Mouse (Mus musculus) embryonic facial prominence, embryonic 15.5 days (tissue): ENCODE measurements around the gene Agap1. TPM values are rescaled to one million over a fixed set of nuclear protein-coding genes. Genes with fewer than 3 reads are reported as not detected.

ENCODE experiments used
- ATAC-seq: fragments of 200-750 bp; cut with Nextera tagmentation; 2 replicates; pipeline ENCODE4 v1.8.0; 2017; ENCODE audit warnings: low read depth, moderate TSS enrichment; ENCODE audit not compliant: insufficient number of reproducible peaks, low FRiP score, low TSS enrichment
- H3K27ac ChIP-seq: fragments of 300-500 bp; sonication (generic); replicated peaks from 2 replicates; pipeline ENCODE4 v1.5.1; 2015; ENCODE audit warnings: mild to moderate bottlenecking, inconsistent platforms
- H3K27me3 ChIP-seq: fragments of 300-500 bp; sonication (generic); 2 replicates; pipeline ENCODE4 v1.6.1; 2015; ENCODE audit warnings: inconsistent platforms
- H3K36me3 ChIP-seq: fragments of 300-500 bp; sonication (generic); 2 replicates; pipeline ENCODE4 v1.6.1; 2015; ENCODE audit warnings: mild to moderate bottlenecking, inconsistent platforms
- H3K4me1 ChIP-seq: fragments of 300-500 bp; sonication (generic); 2 replicates; pipeline ENCODE4 v1.6.1; 2015; ENCODE audit warnings: inconsistent platforms
- H3K4me2 ChIP-seq: fragments of 300-500 bp; sonication (generic); replicated peaks from 2 replicates; pipeline ENCODE4 v1.6.1; 2015; ENCODE audit warnings: mild to moderate bottlenecking, inconsistent platforms
- H3K4me3 ChIP-seq: fragments of 300-500 bp; sonication (generic); replicated peaks from 2 replicates; pipeline ENCODE4 v1.5.1; 2015; ENCODE audit warnings: mild to moderate bottlenecking, inconsistent platforms
- H3K9ac ChIP-seq: fragments of 300-500 bp; sonication (generic); 2 replicates; pipeline ENCODE4 v1.6.1; 2015; ENCODE audit warnings: inconsistent platforms
- H3K9me3 ChIP-seq: fragments of 300-500 bp; sonication (generic); replicated peaks from 2 replicates; pipeline ENCODE4 v1.6.1; 2016; ENCODE audit warnings: inconsistent platforms
- WGBS: fragments of 180-500 bp; shearing (Covaris S2); methylation state at CpG from one replicate; pipeline ENCODE4 v1.1.7; 2015; 5-methylcytosine and 5-hydroxymethylcytosine counted together
- polyA plus RNA-seq: library from polyadenylated mRNA; unstranded; fragments of >200 nt; fragmentation: Nextera tagmentation; extraction: Ambion mirVana; gene quantifications from 2 replicates; pipeline ENCODE4 v1.2.1, GENCODE M21; 2015

The Agap1 gene
- polyA plus RNA-seq, 1 experiment from 2014 or later, result 13.4 TPM

GRCm38 (mm10) chr1:89457126-89458031 is 2.8 kb downstream of the Agap1 start:
- Histone ChIP-seq H3K9ac (no peak overlapping the region), H3K4me2 (peak overlapping the region; percentile 93; the same call in 1 of the 2 replicates), H3K4me1 (peaks cover 53% of the 10 kb centered on the region), H3K27ac (no peak overlapping the region), H3K27me3 (0 out of 2 replicates have a peak, but pooled peaks cover 1% of the 10 kb centered on the region), H3K9me3 (no peaks in the 10 kb centered on the region), H3K4me3 (peak overlapping the region; percentile 79; the same call in 1 of the 2 replicates), H3K36me3 (no peaks in the 10 kb centered on the region)
- WGBS, result 46% methylated on average over 17 of the region's 17 CpGs
- no peak for ATAC-seq

DNA sequence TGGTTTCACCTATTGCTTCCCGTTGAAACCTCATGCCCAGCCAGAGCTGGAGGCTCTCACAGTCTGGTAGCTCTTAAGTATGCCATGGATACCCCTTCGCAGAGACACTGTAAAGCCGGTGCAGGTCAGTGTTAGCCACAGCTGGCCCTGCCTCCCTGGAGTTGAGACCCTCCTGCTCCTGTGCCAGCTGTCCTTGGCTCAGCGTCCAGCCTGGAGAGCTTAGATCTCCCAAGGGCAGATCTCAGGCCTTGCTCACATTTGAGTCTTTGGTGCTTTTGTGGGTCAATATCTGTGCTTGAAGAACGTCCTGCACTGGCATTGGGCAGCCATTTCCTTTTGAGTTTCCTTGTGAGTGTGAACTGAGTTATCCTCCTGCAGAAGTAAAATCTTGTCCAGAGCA is 7.3 kb downstream of the Agap1 start:
- Histone ChIP-seq H3K36me3 (no peaks in the 10 kb centered on the region), H3K4me3 (no peak overlapping the region), H3K27ac (no peak overlapping the region), H3K4me2 (no peak overlapping the region), H3K9ac (no peak overlapping the region), H3K27me3 (no peaks in the 10 kb centered on the region), H3K9me3 (no peaks in the 10 kb centered on the region), H3K4me1 (peaks cover 67% of the 10 kb centered on the region)
- 71% methylated on average over 5 of the region's 5 CpGs for WGBS
- no peak for ATAC-seq

- no peaks in the 10 kb centered on the region for H3K27me3 ChIP-seq
- H3K27ac ChIP-seq, result no peak overlapping the region
- H3K4me3 ChIP-seq, result no peak overlapping the region
- H3K4me2 ChIP-seq, result 0 out of 2 replicates have a peak overlapping the region, but pooled peaks have one; percentile 9
- H3K9ac ChIP-seq, result no peak overlapping the region
- H3K36me3 ChIP-seq, result no peaks in the 10 kb centered on the region
- peaks cover 69% of the 10 kb centered on the region for H3K4me1 ChIP-seq
- no peak for ATAC-seq
- WGBS, result 29% methylated on average over 8 of the region's 8 CpGs
- no peaks in the 10 kb centered on the region for H3K9me3 ChIP-seq
Observed at GRCm38 (mm10) chr1:89463138-89463537, 8.5 kb downstream of the Agap1 start.

DNA sequence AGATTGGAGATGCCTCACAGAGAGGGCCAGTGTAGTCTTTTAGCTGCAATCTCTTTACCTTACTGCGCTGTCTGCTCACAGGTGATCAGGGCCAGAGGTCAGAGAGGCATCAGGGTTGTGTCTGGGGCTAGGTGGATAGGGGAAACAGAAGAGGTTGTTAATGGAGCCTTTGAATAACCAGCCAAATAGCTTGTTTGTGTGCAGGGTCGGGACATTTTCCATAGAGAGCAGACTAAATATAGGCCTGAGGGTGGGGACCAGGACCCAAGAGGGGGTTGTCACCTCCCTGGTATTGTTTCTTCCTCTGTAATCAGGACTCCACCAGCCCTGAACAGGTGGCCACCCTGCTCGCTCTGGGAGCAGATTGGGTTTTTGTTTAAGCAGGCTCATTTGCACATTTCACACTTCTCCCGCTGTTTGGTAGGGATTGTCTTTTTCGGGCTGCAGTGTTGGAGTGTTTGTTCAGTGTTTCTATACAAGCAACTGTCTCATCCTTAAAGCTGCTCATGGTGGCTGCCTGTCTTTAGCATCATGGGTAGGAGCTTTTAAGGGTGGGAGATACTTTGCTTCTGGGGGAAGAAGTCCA is 10.9 kb downstream of the Agap1 start:
- Histone ChIP-seq H3K36me3 (no peaks in the 10 kb centered on the region), H3K4me2 (no peak overlapping the region), H3K27ac (no peak overlapping the region), H3K9me3 (no peaks in the 10 kb centered on the region), H3K27me3 (no peaks in the 10 kb centered on the region), H3K4me3 (no peak overlapping the region), H3K4me1 (peaks cover 76% of the 10 kb centered on the region), H3K9ac (no peak overlapping the region)
- WGBS, result 54% methylated on average over 5 of the region's 5 CpGs
- ATAC-seq, result no peak

DNA sequence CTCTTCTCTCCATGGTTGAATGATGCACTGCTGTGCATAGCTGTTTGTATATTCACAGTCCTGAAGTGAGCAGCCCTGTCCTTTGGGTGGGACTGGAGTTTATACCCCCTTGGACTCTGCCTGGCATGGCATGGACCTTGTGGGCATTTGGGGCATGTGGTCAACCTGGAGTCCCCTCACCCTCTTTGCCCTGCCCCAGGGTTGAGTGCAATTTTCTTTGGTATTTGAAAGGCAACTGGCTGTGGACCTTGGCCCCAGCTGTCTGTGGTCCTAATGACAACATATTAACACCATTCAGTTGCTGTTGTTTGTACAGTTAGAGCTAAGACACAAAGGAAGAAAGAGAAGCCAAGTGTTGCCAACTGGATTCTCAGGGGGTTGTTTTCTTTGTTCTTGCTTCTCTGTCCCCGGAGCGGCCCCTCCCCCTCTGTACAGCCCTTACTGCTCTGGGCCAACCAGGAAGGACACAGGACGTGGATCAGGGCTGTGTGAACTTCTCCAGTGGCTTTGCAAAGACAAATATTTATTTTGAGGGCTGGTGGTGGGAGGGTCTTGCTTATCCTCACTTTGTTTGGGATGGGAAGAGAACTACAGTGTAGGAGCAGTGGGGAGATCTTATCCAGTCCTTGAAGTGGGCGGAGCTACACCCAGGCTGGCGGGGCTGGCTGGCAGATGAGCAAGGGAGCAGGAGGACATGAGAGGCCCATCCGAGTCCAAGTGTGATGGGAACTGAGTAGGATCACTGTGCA is 12.9 kb downstream of the Agap1 start:
- peak overlapping the region; percentile 17; the same call in 1 of the 2 replicates for H3K27ac ChIP-seq
- H3K4me1 ChIP-seq, result peaks cover 75% of the 10 kb centered on the region

DNA sequence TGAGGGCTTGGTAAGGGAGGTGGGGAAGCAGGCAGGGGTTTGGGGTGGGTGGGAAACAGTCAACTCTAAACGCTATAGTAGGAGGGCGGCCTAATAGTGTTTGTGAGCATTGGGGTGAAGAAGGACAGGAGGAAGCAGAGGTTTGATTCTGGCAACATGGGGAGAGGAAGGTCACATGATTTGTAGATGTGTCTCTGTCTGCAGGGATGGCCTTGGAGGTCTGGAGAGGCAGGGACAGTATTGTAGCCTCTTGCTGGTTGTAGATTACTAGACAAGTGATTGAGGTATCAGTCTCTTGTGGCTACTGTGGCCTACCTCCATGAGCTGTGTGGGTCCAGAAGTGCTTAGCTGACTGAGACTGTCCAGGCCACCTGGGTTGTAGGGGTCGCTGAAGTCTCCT is 13.5 kb downstream of the Agap1 start:
- Histone ChIP-seq H3K27me3 (no peaks in the 10 kb centered on the region), H3K9me3 (no peaks in the 10 kb centered on the region), H3K4me2 (no peak overlapping the region), H3K36me3 (no peaks in the 10 kb centered on the region), H3K4me1 (peaks cover 72% of the 10 kb centered on the region), H3K4me3 (no peak overlapping the region), H3K27ac (no peak overlapping the region), H3K9ac (no peak overlapping the region)
- ATAC-seq, result no peak
- 81% methylated on average over 3 of the region's 3 CpGs for WGBS

More for the DNA sequence above, 12.9 kb downstream of the Agap1 start:
- Histone ChIP-seq H3K4me3 (no peak overlapping the region), H3K27me3 (no peaks in the 10 kb centered on the region), H3K9ac (no peak overlapping the region), H3K9me3 (no peaks in the 10 kb centered on the region), H3K36me3 (no peaks in the 10 kb centered on the region), H3K4me2 (no peak overlapping the region)
- WGBS, result 37% methylated on average over 6 of the region's 6 CpGs
- 0 out of 2 replicates have a peak, but pooled peaks have one; percentile 36 for ATAC-seq

- no peak for ATAC-seq
- peak overlapping the region; percentile 44 for H3K27ac ChIP-seq
- no peaks in the 10 kb centered on the region for H3K27me3 ChIP-seq
- H3K36me3 ChIP-seq, result no peaks in the 10 kb centered on the region
- H3K4me1 ChIP-seq, result peaks cover 69% of the 10 kb centered on the region
- no peaks in the 10 kb centered on the region for H3K9me3 ChIP-seq
- H3K9ac ChIP-seq, result no peak overlapping the region
- no peak overlapping the region for H3K4me3 ChIP-seq
- H3K4me2 ChIP-seq, result no peak overlapping the region
- WGBS, result 42% methylated on average over 4 of the region's 4 CpGs
Observed at GRCm38 (mm10) chr1:89471430-89471829, 16.8 kb downstream of the Agap1 start.

DNA sequence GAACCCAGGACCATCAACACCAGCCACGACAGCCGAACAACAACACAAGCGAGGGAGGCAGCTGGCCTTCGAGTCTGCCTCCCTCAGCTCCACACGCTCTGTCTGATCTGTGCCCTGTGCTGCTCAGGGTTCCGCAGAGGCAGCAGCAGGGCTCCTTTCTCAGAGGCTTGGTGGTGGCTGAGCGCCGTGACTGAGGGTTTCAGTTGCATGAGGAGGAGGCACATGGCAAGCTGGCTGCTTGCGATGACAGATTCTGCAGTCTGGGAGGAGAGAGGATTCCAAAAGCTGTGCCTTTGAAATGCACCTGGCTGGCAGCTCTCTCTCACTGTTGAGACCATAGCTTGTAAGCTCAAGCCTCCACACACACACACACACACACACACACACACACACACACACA is 17.3 kb downstream of the Agap1 start:
- H3K4me1 ChIP-seq, result peaks cover 64% of the 10 kb centered on the region
- H3K4me2 ChIP-seq, result no peak overlapping the region
- no peaks in the 10 kb centered on the region for H3K9me3 ChIP-seq
- H3K27me3 ChIP-seq, result no peaks in the 10 kb centered on the region
- H3K4me3 ChIP-seq, result no peak overlapping the region
- no peak overlapping the region for H3K9ac ChIP-seq
- ATAC-seq, result no peak
- H3K27ac ChIP-seq, result peak overlapping the region; percentile 44
- 61% methylated on average over 9 of the region's 9 CpGs for WGBS
- no peaks in the 10 kb centered on the region for H3K36me3 ChIP-seq

DNA sequence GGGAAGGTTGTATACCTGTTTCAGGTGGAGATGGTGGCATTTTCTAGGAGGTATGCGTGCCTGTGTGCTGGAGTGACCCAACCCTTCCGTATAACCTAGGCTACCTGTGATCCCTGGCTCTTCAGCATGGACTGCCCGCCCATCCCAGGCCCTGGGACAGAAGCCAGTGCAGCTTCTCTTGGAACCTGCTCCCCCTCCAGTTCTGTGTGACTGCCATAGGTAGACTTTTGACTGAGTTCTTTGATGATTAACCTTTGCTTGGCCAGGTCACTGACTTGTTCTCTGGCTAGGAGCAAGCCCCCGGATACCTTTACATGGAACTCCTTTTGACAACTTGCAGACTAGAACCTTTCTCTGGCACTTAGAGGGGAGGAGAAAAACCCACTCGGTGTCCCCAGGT is 19.3 kb downstream of the Agap1 start:
- H3K4me1 ChIP-seq, result peaks cover 47% of the 10 kb centered on the region
- H3K36me3 ChIP-seq, result no peaks in the 10 kb centered on the region
- no peak overlapping the region for H3K27ac ChIP-seq
- no peak overlapping the region for H3K4me2 ChIP-seq
- H3K9me3 ChIP-seq, result no peaks in the 10 kb centered on the region
- no peak overlapping the region for H3K9ac ChIP-seq
- 70% methylated on average over 5 of the region's 5 CpGs for WGBS
- H3K4me3 ChIP-seq, result no peak overlapping the region
- H3K27me3 ChIP-seq, result no peaks in the 10 kb centered on the region
- ATAC-seq, result no peak

- 45% methylated on average over 9 of the region's 9 CpGs for whole genome bisulfite sequencing
- no peak for ATAC-seq
- H3K36me3 ChIP-seq, result no peaks in the 10 kb centered on the region
- H3K27me3 ChIP-seq, result no peaks in the 10 kb centered on the region
- no peak overlapping the region for H3K4me2 ChIP-seq
- no peak overlapping the region for H3K27ac ChIP-seq
- peaks cover 46% of the 10 kb centered on the region for H3K4me1 ChIP-seq
- H3K4me3 ChIP-seq, result no peak overlapping the region
- no peaks in the 10 kb centered on the region for H3K9me3 ChIP-seq
- H3K9ac ChIP-seq, result no peak overlapping the region
Observed at GRCm38 (mm10) chr1:89474853-89475252, 20.2 kb downstream of the Agap1 start.

- peaks cover 45% of the 10 kb centered on the region for H3K4me1 ChIP-seq
- no peak overlapping the region for H3K4me3 ChIP-seq
- no peak overlapping the region for H3K9ac ChIP-seq
- ATAC-seq, result no peak
- H3K36me3 ChIP-seq, result no peaks in the 10 kb centered on the region
- no peak overlapping the region for H3K27ac ChIP-seq
- no peaks in the 10 kb centered on the region for H3K9me3 ChIP-seq
- WGBS, result 89% methylated on average over 5 of the region's 5 CpGs
- no peaks in the 10 kb centered on the region for H3K27me3 ChIP-seq
- no peak overlapping the region for H3K4me2 ChIP-seq
Observed at GRCm38 (mm10) chr1:89477033-89477432, 22.4 kb downstream of the Agap1 start.
